Mouse (Mus musculus): ENCODE data around the gene Capn1.

Capn1 gene

DNA sequence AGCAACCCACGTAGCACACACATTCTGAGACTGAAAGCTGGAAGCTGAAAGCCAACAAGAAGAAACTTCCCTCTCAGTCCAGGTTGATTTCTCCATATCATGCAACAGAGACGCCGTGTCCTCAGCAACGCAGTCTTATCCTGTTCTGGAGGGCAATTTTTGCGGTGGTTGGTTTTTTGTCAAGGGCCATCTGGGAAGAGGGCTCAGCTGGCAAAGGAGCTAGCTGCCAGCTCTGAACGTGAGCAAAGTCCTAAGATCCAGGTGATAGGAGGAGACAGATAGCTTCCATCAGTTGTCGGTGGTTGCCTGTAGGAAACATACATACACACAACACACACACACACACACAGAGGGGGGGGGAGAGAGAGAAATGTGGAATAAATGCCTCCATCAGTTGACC, 22.6 kb upstream of the Capn1 start:
- no peak for DNase-seq (ENCODE audit: low spot score)

DNA sequence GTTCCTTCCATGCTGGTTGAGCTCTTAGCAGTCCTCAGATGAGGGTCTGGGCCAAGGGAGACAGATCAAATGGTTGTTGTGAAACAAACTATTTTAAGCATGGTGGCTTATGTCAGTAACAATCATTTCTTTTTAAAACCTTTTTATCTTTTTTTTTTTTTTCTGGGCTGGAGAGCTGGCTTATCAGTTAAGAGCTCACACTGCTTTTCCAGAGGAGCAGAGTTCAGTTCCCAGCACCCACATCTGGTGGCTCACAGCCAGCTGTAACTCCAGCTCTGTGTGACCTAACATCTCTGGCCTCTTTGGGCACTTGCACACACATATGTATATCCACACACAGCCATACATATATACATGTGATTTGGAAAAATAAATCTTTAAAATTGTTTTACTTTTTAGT, 22.0 kb upstream of the Capn1 start:
- DNase-seq (ENCODE audit: low spot score), result no peak

GRCm38 (mm10) chr19:6035966-6036585, 20.4 kb upstream of the Capn1 start:
- no peak for DNase-seq (ENCODE audit: low spot score)

DNA sequence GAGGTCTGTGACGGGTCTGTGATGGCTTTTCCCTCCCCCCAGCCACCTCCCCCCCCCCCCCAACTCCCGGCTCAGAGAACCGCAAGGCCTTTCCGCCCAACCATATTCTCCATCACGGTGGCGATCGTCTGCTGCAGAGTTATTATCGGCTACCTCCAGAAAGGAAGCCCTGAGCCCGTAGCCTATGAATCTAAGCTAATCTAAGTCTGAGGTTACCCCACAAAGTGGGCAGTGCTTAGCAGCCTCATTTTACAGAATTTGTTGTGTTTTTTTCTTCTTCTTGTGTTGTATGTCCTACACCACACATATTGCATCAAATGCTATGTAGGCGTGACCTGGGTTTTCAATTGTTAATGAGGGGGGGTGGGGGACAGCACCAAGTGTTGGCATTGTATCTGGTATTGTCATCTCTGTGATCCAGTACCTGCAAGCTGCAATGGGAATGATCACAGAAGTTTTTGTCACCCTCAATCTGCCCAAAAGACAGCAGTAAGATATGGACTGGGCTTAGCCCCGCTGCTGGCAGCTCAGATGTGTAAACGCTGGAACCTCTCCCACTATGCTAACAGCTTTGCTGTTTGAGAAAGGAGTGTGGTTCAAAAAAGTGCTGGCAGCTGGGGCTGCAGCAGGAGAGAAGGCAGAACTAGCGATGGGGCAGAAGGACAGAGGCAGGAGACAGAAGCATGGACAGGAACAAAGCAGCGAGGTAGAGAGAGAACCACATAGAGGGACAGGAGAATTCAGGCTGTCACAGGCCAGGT, 15.0 kb upstream of the Capn1 start:
- DNase-seq (ENCODE audit: low spot score), result no peak

DNA sequence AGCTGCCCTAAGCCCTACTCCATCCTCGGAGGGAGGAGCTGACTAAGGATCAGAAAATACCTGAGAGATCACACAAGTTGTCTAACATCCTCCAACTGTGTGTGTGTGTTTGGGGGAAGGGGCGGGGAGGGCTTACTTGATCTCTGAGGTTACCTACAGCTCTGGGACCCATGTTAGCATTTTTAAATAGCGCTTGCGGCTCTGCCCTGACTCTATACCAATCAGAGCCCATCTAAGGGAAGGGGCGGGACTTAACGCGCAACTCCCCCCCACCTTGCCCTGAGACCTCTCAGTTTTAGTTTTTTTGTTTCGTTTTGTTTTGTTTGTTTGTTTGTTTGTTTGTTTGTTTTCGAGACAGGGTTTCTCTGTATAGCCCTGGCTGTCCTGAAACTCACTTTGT, 13.7 kb upstream of the Capn1 start:
- no peak for DNase-seq (ENCODE audit: low spot score)

- DNase-seq (ENCODE audit: low spot score), result no peak
These were observed 13.3 kb upstream of the Capn1 start for GRCm38 (mm10) chr19:6028991-6029390.

- no peak for DNase-seq (ENCODE audit: low spot score)
These were observed 8.2 kb upstream of the Capn1 start for GRCm38 (mm10) chr19:6023930-6024329.

- no peak for DNase-seq (ENCODE audit: low spot score)
These were observed 7.4 kb upstream of the Capn1 start for GRCm38 (mm10) chr19:6023059-6023458.

- no peak for DNase-seq (ENCODE audit: low spot score)
These were observed 4.6 kb upstream of the Capn1 start for GRCm38 (mm10) chr19:6020276-6020675.

GRCm38 (mm10) chr19:6018142-6019089, 2.7 kb upstream of the Capn1 start:
- DNase-seq (ENCODE audit: low spot score), result peak; percentile 89

DNA sequence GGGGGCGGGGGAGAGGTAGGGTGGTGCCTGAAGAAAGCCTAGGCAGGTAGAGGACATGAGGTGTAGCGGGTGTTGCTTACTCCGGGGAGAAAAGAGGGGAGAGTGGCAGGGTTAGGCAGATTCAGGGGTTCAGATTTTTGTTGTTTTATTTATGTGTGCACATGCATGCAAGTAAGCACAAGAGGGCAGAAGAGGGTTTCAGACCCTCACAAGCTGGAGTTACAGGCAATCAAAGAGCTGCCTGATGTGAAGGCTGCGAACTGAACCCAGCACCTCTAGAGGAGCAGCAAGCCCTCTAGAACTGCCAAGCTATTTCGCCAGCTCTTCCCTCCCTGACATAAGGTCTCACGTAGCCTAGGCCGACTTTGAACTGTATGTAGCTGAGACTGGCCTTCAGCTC, 835 bp upstream of the Capn1 start:
- DNase-seq (ENCODE audit: low spot score), result peak; percentile 50

- peak; percentile 53 for DNase-seq (ENCODE audit: low spot score)
These were observed 646 bp downstream of the Capn1 start for GRCm38 (mm10) chr19:6014991-6015510.

- DNase-seq (ENCODE audit: low spot score), result no peak
These were observed 2.0 kb downstream of the Capn1 start for GRCm38 (mm10) chr19:6013691-6014090.

GRCm38 (mm10) chr19:6009137-6009536, 6.6 kb downstream of the Capn1 start:
- no peak for DNase-seq (ENCODE audit: low spot score)

DNA sequence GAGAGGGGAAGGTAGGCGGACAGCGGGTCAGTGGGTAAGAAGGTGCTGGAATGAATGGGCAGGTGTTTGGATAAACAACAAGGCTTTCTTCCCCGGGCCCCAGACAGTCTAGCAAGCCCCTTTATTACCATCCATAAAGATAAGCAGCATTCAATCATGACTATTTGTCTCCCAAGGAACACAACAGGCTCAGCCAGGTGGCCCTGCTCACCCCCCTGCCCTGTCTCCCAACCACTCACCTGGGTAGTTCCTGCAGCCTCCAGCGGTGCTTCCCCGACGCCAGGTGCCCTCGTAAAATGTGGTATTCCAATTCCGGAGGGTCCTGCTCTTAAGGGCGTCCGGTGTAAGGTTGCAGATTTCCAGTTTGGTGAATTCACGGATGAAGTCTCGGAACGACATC, 8.7 kb downstream of the Capn1 start:
- no peak for DNase-seq (ENCODE audit: low spot score)

DNA sequence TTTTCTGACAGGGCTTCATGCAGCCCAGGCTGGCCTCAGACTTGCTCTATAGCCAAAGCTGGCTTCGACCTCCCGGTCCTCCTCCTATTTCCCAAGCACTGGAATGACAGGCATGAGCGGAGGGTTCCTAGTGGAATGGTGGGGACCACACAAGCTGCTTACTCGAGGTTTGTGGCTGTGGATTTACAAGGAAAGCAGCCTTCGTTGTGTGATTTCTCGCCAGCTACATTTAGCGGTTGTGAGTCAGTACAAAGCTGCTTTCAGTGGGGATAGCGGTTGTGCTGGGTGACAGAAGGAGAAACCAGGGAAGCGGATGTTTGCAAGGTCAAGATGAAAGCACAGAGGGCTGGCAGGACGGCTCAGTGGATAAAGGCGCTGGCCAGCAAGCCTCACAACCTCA, 10.2 kb downstream of the Capn1 start:
- DNase-seq (ENCODE audit: low spot score), result no peak

- DNase-seq (ENCODE audit: low spot score), result no peak
These were observed 15.7 kb downstream of the Capn1 start for GRCm38 (mm10) chr19:5999969-6000368.

GRCm38 (mm10) chr19:5998180-5998579, 17.5 kb downstream of the Capn1 start:
- DNase-seq (ENCODE audit: low spot score), result no peak

GRCm38 (mm10) chr19:5994711-5995110, 21.0 kb downstream of the Capn1 start:
- no peak for DNase-seq (ENCODE audit: low spot score)

- no peak for DNase-seq (ENCODE audit: low spot score)
These were observed 23.7 kb downstream of the Capn1 start for GRCm38 (mm10) chr19:5992012-5992411.

- no peak for DNase-seq (ENCODE audit: low spot score)
These were observed 24.2 kb downstream of the Capn1 start for GRCm38 (mm10) chr19:5991467-5991866.

DNA sequence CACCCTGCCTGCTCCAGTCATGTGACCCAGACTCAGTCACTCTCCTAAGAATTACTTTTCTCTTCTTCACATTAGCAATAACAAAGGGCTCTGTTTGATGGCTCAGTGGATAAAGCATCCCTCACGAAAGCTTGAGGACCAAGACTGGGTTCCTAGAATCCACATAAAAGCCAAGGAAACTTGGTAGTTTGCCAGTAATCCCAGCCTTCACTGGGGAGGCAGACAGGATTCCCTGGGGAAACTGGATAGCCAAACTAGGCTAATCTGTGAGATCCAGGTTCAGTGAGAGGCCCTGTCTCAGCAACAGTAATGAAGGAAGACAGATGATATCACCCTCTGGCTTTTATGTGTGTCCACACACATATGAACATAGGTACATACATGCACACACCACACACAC, 24.8 kb downstream of the Capn1 start:
- no peak for DNase-seq (ENCODE audit: low spot score)

- DNase-seq (ENCODE audit: low spot score), result no peak
These were observed 25.7 kb downstream of the Capn1 start for GRCm38 (mm10) chr19:5990033-5990432.

All from embryo, embryonic 10 days (tissue).